Mouse (Mus musculus) heart, embryonic 10.5 days (tissue): ENCODE data around the gene Tnks1bp1. TPM values are rescaled to one million over a fixed set of nuclear protein-coding genes. Genes with fewer than 3 reads are reported as not detected.
A peak's percentile ranks its signal among the peaks of the same experiment; 100 is the strongest.

Source experiments
- DNase-seq: peaks from one replicate; pipeline ENCODE4 v3.0.0-alpha.2; 2017; ENCODE audit warnings: low spot score
- H3K27ac ChIP-seq: fragments of 300-500 bp; sonication (generic); 2 replicates; pipeline ENCODE4 v1.5.1; 2016; ENCODE audit warnings: mild to moderate bottlenecking
- H3K27me3 ChIP-seq: fragments of 300-500 bp; sonication (generic); 2 replicates; pipeline ENCODE4 v1.6.1; 2016; ENCODE audit warnings: mild to moderate bottlenecking; ENCODE audit not compliant: poor library complexity, insufficient read depth, severe bottlenecking
- H3K36me3 ChIP-seq: fragments of 300-500 bp; sonication (generic); 2 replicates; pipeline ENCODE4 v1.6.1; 2016; ENCODE audit warnings: mild to moderate bottlenecking, moderate library complexity
- H3K4me1 ChIP-seq: fragments of 300-500 bp; sonication (generic); 2 replicates; pipeline ENCODE4 v1.6.1; 2016; ENCODE audit warnings: mild to moderate bottlenecking
- H3K4me3 ChIP-seq: fragments of 300-500 bp; sonication (generic); 2 replicates; pipeline ENCODE4 v1.5.1; 2016; ENCODE audit warnings: mild to moderate bottlenecking, moderate library complexity
- H3K9me3 ChIP-seq: fragments of 300-500 bp; sonication (generic); 2 replicates; pipeline ENCODE4 v1.6.1; 2016; ENCODE audit warnings: mild to moderate bottlenecking, moderate library complexity
- WGBS: fragments of 180-500 bp; shearing (Covaris S2); methylation state at CpG from one replicate; pipeline ENCODE4 v1.1.7; 2016; 5-methylcytosine and 5-hydroxymethylcytosine counted together
- polyA plus RNA-seq: library from polyadenylated mRNA; unstranded; fragments of >200 nt; fragmentation: Nextera tagmentation; extraction: Ambion mirVana; gene quantifications from 2 replicates; pipeline ENCODE4 v1.2.1, GENCODE M21; 2016

Tnks1bp1 gene
- polyA plus RNA-seq, 1 experiment from 2014 or later, result 25.9 TPM

- WGBS, result under 1% methylated on average over 36 of the region's 44 CpGs
- Histone ChIP-seq H3K4me1 (peaks cover 49% of the 10 kb centered on the region), H3K27me3 (no peaks in the 10 kb centered on the region)
Observed at GRCm38 (mm10) chr2:85048168-85048751, 438 bp downstream of the Tnks1bp1 start.

GRCm38 (mm10) chr2:85049277-85049676 lies 1.5 kb downstream of the Tnks1bp1 start:
- Histone ChIP-seq H3K27me3 (no peaks in the 10 kb centered on the region), H3K4me3 (peak overlapping the region; percentile 79; the same call in 1 of the 2 replicates), H3K9me3 (no peaks in the 10 kb centered on the region), H3K27ac (peak overlapping the region; percentile 80; the same call in 1 of the 2 replicates), H3K36me3 (peaks cover 54% of the 10 kb centered on the region), H3K4me1 (peaks cover 51% of the 10 kb centered on the region)
- no peak for DNase-seq
- 71% methylated on average over 4 of the region's 4 CpGs for WGBS

More at GRCm38 (mm10) chr2:85048168-85048751, 438 bp downstream of the Tnks1bp1 start:
- Histone ChIP-seq H3K36me3 (peaks cover 56% of the 10 kb centered on the region), H3K27ac (peak overlapping the region; percentile 86), H3K9me3 (no peaks in the 10 kb centered on the region), H3K4me3 (peak overlapping the region; percentile 79)
- peak; percentile 92 for DNase-seq

- peaks cover 51% of the 10 kb centered on the region for H3K4me1 ChIP-seq
- H3K27ac ChIP-seq, result peak overlapping the region; percentile 80
- peak overlapping the region; percentile 50 for H3K4me3 ChIP-seq
- H3K9me3 ChIP-seq, result no peaks in the 10 kb centered on the region
- no peak for DNase-seq
- H3K27me3 ChIP-seq, result no peaks in the 10 kb centered on the region
- whole genome bisulfite sequencing, result 7% methylated on average over 9 of the region's 10 CpGs
- H3K36me3 ChIP-seq, result peaks cover 54% of the 10 kb centered on the region
Observed at GRCm38 (mm10) chr2:85050001-85050634, 2.3 kb downstream of the Tnks1bp1 start.

GRCm38 (mm10) chr2:85050746-85051145 lies 2.9 kb downstream of the Tnks1bp1 start:
- peaks cover 52% of the 10 kb centered on the region for H3K36me3 ChIP-seq
- no peaks in the 10 kb centered on the region for H3K9me3 ChIP-seq
- DNase-seq, result no peak
- peak overlapping the region; percentile 50 for H3K4me3 ChIP-seq
- no peaks in the 10 kb centered on the region for H3K27me3 ChIP-seq
- peaks cover 54% of the 10 kb centered on the region for H3K4me1 ChIP-seq
- H3K27ac ChIP-seq, result peak overlapping the region; percentile 80
- WGBS, result 32% methylated on average over 9 of the region's 9 CpGs

- no peak for DNase-seq
- Histone ChIP-seq H3K4me1 (peaks cover 46% of the 10 kb centered on the region), H3K36me3 (peaks cover 63% of the 10 kb centered on the region), H3K27ac (no peak overlapping the region), H3K4me3 (no peak overlapping the region), H3K9me3 (no peaks in the 10 kb centered on the region), H3K27me3 (no peaks in the 10 kb centered on the region)
- 87% methylated on average over 5 of the region's 5 CpGs for WGBS
Observed at GRCm38 (mm10) chr2:85053192-85053816, 5.5 kb downstream of the Tnks1bp1 start.

GRCm38 (mm10) chr2:85056711-85057110 lies 8.9 kb downstream of the Tnks1bp1 start:
- no peaks in the 10 kb centered on the region for H3K27me3 ChIP-seq
- peaks cover 30% of the 10 kb centered on the region for H3K4me1 ChIP-seq
- peaks cover 85% of the 10 kb centered on the region for H3K36me3 ChIP-seq
- WGBS, result 57% methylated on average over 5 of the region's 5 CpGs
- no peak for DNase-seq
- H3K9me3 ChIP-seq, result no peaks in the 10 kb centered on the region
- no peak overlapping the region for H3K4me3 ChIP-seq
- H3K27ac ChIP-seq, result no peak overlapping the region

GRCm38 (mm10) chr2:85059677-85060076 lies 11.9 kb downstream of the Tnks1bp1 start:
- WGBS, result 89% methylated on average over 6 of the region's 6 CpGs
- no peak overlapping the region for H3K27ac ChIP-seq
- H3K4me1 ChIP-seq, result peaks cover 26% of the 10 kb centered on the region
- H3K36me3 ChIP-seq, result peaks cover 87% of the 10 kb centered on the region
- H3K27me3 ChIP-seq, result no peaks in the 10 kb centered on the region
- no peak overlapping the region for H3K4me3 ChIP-seq
- no peaks in the 10 kb centered on the region for H3K9me3 ChIP-seq
- no peak for DNase-seq

GRCm38 (mm10) chr2:85060591-85061060 lies 12.8 kb downstream of the Tnks1bp1 start:
- peak overlapping the region; percentile 59 for H3K4me3 ChIP-seq
- 9% methylated on average over 11 of the region's 11 CpGs for WGBS
- peaks cover 87% of the 10 kb centered on the region for H3K36me3 ChIP-seq
- no peaks in the 10 kb centered on the region for H3K9me3 ChIP-seq
- H3K27me3 ChIP-seq, result no peaks in the 10 kb centered on the region
- H3K27ac ChIP-seq, result peak overlapping the region; percentile 76
- DNase-seq, result no peak
- H3K4me1 ChIP-seq, result peaks cover 28% of the 10 kb centered on the region

- Histone ChIP-seq H3K36me3 (peaks cover 86% of the 10 kb centered on the region), H3K27ac (peak overlapping the region; percentile 76)
- DNase-seq, result no peak
Observed at GRCm38 (mm10) chr2:85061107-85061541, 13.3 kb downstream of the Tnks1bp1 start.

GRCm38 (mm10) chr2:85065141-85065875 lies 17.5 kb downstream of the Tnks1bp1 start:
- H3K36me3 ChIP-seq, result peaks cover 62% of the 10 kb centered on the region

More at GRCm38 (mm10) chr2:85061107-85061541, 13.3 kb downstream of the Tnks1bp1 start:
- Histone ChIP-seq H3K9me3 (no peaks in the 10 kb centered on the region), H3K4me3 (peak overlapping the region; percentile 59), H3K27me3 (no peaks in the 10 kb centered on the region), H3K4me1 (peaks cover 23% of the 10 kb centered on the region)
- WGBS, result 21% methylated on average over 10 of the region's 10 CpGs

GRCm38 (mm10) chr2:85066937-85067336 lies 19.1 kb downstream of the Tnks1bp1 start:
- no peaks in the 10 kb centered on the region for H3K9me3 ChIP-seq
- DNase-seq, result no peak
- no peak overlapping the region for H3K4me3 ChIP-seq
- peaks cover 8% of the 10 kb centered on the region for H3K4me1 ChIP-seq
- peaks cover 71% of the 10 kb centered on the region for H3K36me3 ChIP-seq
- WGBS, result 86% methylated on average over 5 of the region's 5 CpGs
- no peak overlapping the region for H3K27ac ChIP-seq
- H3K27me3 ChIP-seq, result no peaks in the 10 kb centered on the region

More at GRCm38 (mm10) chr2:85065141-85065875, 17.5 kb downstream of the Tnks1bp1 start:
- DNase-seq, result no peak
- Histone ChIP-seq H3K27me3 (no peaks in the 10 kb centered on the region), H3K4me1 (peaks cover 19% of the 10 kb centered on the region), H3K9me3 (no peaks in the 10 kb centered on the region), H3K4me3 (no peak overlapping the region), H3K27ac (no peak overlapping the region)
- WGBS, result 77% methylated on average over 12 of the region's 12 CpGs

GRCm38 (mm10) chr2:85067903-85068625 lies 20.2 kb downstream of the Tnks1bp1 start:
- Histone ChIP-seq H3K36me3 (peaks cover 71% of the 10 kb centered on the region), H3K4me1 (peaks cover 8% of the 10 kb centered on the region), H3K4me3 (no peak overlapping the region), H3K27me3 (no peaks in the 10 kb centered on the region), H3K9me3 (no peaks in the 10 kb centered on the region), H3K27ac (no peak overlapping the region)
- DNase-seq, result no peak
- WGBS, result 74% methylated on average over 10 of the region's 10 CpGs
